Mouse (Mus musculus) cerebellum, adult 11-12 months (tissue): ENCODE measurements around the gene Vmn1r100.
"Not testable (repeated sequence)": the region's sequence is repeated elsewhere in the genome, so short reads cannot be mapped to it uniquely, and the experiment has no call there.

Experiments used
- DNase-seq: peaks from one replicate; pipeline ENCODE4 v3.0.0; 2022

The Vmn1r100 gene

DNA sequence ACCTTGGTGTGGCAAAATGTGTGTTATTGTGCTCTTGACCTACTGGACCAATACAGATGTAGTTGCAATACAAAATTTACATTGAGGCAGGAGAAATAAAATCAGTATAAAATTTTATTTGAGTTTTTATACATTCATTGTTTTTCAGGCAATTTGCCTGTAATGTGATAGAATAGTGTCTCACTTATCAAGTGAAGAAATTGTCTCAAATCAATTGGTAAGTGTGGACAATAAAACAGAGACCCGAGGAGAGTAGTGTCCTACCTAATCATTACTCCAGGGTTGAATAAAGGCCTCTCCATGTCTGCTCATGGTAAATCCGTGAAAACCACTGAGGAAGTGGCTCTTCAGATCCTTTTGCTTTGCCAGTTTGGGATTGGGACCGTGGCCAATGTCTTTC, at the start of gene Vmn1r100:
Vmn1r100 (plus strand) TSS at position 301 of the 400 bp plus-strand sequence.
- not testable (repeated sequence) for DNase-seq

DNA sequence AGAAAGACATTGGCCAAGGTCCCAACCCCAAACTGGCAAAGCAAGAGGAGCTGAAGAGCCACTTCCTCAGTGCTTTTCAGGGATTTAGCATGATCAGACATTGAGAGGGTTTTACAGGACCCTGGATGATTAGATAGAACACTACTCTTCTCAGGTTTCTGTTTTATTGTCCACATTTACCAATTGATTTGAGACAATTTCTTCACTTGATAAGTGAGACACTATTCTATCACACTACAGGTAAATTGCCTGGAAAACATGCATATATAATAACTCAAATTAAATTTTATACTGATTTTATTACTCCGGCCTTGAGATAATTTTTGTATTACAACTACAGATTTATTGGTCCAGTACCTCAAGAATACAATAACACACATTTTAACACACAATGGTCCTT, 42.4 kb upstream of the Vmn1r100 start, which contains the start of gene Gm5728:
Gm5728 (minus strand) TSS at position 101 of the 400 bp plus-strand sequence.
- DNase-seq: not testable (repeated sequence)

DNA sequence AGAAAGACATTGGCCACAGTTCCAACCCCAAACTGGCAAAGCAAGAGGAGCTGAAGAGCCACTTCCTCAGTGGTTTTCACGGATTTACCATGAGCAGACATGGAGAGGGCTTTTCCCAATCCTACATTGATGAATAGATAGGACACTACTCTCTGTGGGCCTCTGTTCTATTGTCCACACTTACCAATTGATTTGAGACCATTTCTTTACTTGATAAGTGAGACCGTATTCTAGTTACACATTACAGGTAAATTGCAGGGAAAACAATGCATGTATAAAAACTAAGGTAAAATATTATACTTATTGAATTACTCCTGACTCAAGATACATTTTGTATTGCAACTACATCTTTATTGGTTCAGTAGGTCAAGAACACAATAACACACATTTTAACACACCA, 24.8 kb downstream of the Vmn1r100 start, which contains the start of gene Vmn1r101:
Vmn1r101 (minus strand) TSS at position 101 of the 400 bp plus-strand sequence.
- DNase-seq: not testable (repeated sequence)
